Mouse (Mus musculus): ENCODE measurements around the gene Arhgap45. TPM values are rescaled to one million over a fixed set of nuclear protein-coding genes. Genes with fewer than 3 reads are reported as not detected.

The Arhgap45 gene
- polyA plus RNA-seq (2012; fragmentation: generic; extraction: Trizol), result 1.6 TPM
- long read RNA-seq, experiment 1, result 0 reads
- long read RNA-seq, experiment 2, partial matches to known transcripts, result 2 of 12 reads
- long read RNA-seq, experiment 2, other reads (novel, unspliced or antisense), result 8 of 12 reads

DNA sequence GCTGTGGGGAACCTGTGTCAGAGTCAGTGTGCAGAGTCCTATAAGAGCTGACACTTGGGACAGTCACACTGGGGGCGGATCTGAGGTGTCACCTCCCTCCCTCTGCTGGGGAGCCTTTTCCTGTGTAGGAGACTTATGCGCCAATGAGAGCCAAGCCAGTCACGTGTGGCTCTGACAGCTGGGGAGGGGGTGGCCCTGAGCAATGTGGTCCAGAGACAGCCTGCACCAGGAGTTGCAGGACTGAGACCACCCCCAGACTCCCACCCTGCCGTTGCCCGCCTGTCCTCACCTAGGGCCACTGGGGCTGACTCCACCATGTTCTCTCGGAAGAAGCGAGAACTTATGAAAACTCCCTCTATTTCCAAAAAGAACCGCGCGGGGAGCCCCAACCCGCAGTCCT, at the start of gene Arhgap45:
Arhgap45 (plus strand) TSS at position 143 of the 400 bp plus-strand sequence.
- Histone ChIP-seq H3K79me3 (ENCODE audit: low read depth) (no peaks in the 10 kb centered on the region), H3K27me3 (ENCODE audit: control insufficient read depth, insufficient read depth, insufficient read length) (no peaks in the 10 kb centered on the region), H3K79me2 (ENCODE audit: control insufficient read depth, insufficient read depth) (no peaks in the 10 kb centered on the region), H3ac (ENCODE audit: control insufficient read depth, insufficient read length, low read depth) (no peak within 1 kb of the TSS), H3K36me3 (ENCODE audit: control insufficient read depth, insufficient read depth) (peaks cover 19% of the 10 kb centered on the region), H3K4me3 (ENCODE audit: insufficient read depth, poor library complexity, severe bottlenecking) (no peak within 1 kb of the TSS)
- no peak for TF ChIP-seq MYOD1 (IDR thresholded peaks at IDR 0.05; ENCODE audit: control insufficient read depth, insufficient read length, low read depth)
- no peak for TF ChIP-seq MAX (IDR thresholded peaks at IDR 0.05)
- no peak for TF ChIP-seq USF1 (IDR thresholded peaks at IDR 0.05; ENCODE audit: low read depth)
- TF ChIP-seq FOSL1 (IDR thresholded peaks at IDR 0.05; ENCODE audit: insufficient read depth, low read length, poor library complexity, severe bottlenecking), result no peak
- no peak for TF ChIP-seq MYOG (IDR thresholded peaks at IDR 0.05; ENCODE audit: control insufficient read depth, extremely low read depth, insufficient read length)
- no peak for TF ChIP-seq CTCF (IDR thresholded peaks at IDR 0.05; ENCODE audit: control insufficient read depth, insufficient read depth, insufficient read length)

DNA sequence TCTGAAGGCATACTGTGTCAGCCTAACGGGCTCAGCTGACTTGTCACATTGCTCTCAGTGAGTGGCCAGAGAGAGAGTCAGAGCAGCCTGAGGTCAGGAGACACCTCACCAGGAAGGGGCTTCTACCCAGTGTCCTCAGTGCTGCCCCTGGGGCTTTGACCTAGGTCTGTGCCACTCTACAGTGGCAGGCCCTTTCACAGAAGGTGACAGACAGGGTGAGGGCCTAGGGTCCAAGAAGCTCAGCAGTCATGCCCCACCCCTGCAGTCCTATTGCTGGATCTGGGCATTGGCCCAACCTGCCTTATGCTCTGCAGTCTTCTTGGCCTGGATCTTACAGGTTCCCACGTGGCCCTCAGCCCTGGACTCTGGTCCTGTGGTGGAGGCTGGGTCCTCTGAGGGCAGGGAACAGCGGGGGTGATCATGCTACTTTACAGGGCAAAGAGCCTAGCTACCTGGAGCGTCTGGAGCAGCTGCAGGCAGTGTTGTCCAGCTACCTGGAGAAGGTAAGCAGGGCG, 49.5 kb upstream of the Arhgap45 start:
- Histone ChIP-seq H3K79me2 (ENCODE audit: control insufficient read depth, insufficient read depth) (peaks cover 12% of the 10 kb centered on the region), H3K4me3 (ENCODE audit: insufficient read depth, poor library complexity, severe bottlenecking) (no peak overlapping the region), H3K79me3 (ENCODE audit: low read depth) (peaks cover 3% of the 10 kb centered on the region), H3ac (ENCODE audit: control insufficient read depth, insufficient read length, low read depth) (no peak overlapping the region), H3K27me3 (ENCODE audit: control insufficient read depth, insufficient read depth, insufficient read length) (peaks cover 3% of the 10 kb centered on the region), H3K36me3 (ENCODE audit: control insufficient read depth, insufficient read depth) (peaks cover 55% of the 10 kb centered on the region)
- TF ChIP-seq CTCF (IDR thresholded peaks at IDR 0.05; ENCODE audit: control insufficient read depth, insufficient read depth, insufficient read length) (no peak), MYOD1 (IDR thresholded peaks at IDR 0.05; ENCODE audit: control insufficient read depth, insufficient read length, low read depth) (no peak), FOSL1 (IDR thresholded peaks at IDR 0.05; ENCODE audit: insufficient read depth, low read length, poor library complexity, severe bottlenecking) (no peak), MYOG (IDR thresholded peaks at IDR 0.05; ENCODE audit: control insufficient read depth, extremely low read depth, insufficient read length) (no peak), USF1 (IDR thresholded peaks at IDR 0.05; ENCODE audit: low read depth) (no peak), CEBPB (IDR thresholded peaks at IDR 0.05; ENCODE audit: low read depth) (no peak), MAX (IDR thresholded peaks at IDR 0.05) (no peak)

DNA sequence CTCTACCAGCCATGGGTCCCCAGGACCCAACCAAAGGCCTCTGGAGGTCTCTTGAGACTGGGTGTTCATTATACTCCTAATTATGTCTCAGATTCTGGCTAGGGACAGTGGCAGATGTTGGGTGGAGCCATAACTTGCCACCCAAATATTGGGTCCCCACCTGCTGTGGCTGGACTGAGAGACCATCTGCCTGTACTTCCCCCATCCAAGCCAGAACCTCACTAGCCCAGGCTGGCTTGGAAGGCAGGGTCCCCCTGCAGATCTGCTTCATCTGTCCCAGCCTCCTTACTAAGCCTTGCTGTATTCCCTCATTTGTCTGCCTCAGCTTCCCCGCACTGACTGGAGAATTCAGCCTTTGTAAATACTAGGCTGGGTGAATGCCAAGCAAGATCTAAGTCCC, 48.3 kb upstream of the Arhgap45 start:
- Histone ChIP-seq H3K79me3 (ENCODE audit: low read depth) (no peaks in the 10 kb centered on the region), H3K4me3 (ENCODE audit: insufficient read depth, poor library complexity, severe bottlenecking) (no peak overlapping the region), H3K36me3 (ENCODE audit: control insufficient read depth, insufficient read depth) (peaks cover 42% of the 10 kb centered on the region), H3K27me3 (ENCODE audit: control insufficient read depth, insufficient read depth, insufficient read length) (peaks cover 3% of the 10 kb centered on the region), H3K79me2 (ENCODE audit: control insufficient read depth, insufficient read depth) (no peaks in the 10 kb centered on the region), H3ac (ENCODE audit: control insufficient read depth, insufficient read length, low read depth) (no peak overlapping the region)
- TF ChIP-seq CTCF (IDR thresholded peaks at IDR 0.05; ENCODE audit: control insufficient read depth, insufficient read depth, insufficient read length) (no peak), USF1 (IDR thresholded peaks at IDR 0.05; ENCODE audit: low read depth) (no peak), MYOD1 (IDR thresholded peaks at IDR 0.05; ENCODE audit: control insufficient read depth, insufficient read length, low read depth) (no peak), CEBPB (IDR thresholded peaks at IDR 0.05; ENCODE audit: low read depth) (no peak), MYOG (IDR thresholded peaks at IDR 0.05; ENCODE audit: control insufficient read depth, extremely low read depth, insufficient read length) (no peak), FOSL1 (IDR thresholded peaks at IDR 0.05; ENCODE audit: insufficient read depth, low read length, poor library complexity, severe bottlenecking) (no peak), MAX (IDR thresholded peaks at IDR 0.05) (no peak)

DNA sequence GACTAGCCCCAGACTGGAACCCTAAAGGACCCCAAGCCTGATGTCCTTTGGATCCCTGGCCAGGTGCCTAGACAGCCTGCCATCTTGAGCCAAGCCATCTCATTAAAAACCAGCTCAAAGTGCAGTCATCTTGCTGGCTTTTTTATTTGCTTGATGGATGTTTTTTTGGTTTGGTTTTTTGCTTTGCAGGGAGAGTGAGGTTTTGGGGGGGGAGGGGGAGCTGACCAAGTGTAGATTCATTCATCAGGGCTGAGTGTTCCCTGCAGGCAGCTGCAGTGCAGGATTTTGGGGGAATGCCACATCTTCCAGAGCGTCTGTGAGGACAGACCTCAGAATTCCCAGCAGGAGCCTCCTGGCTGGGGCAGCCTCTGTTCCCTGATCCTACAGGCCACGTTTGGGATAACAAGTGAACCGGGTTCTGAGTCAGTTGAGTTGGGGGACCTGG, 47.3 kb upstream of the Arhgap45 start:
- Histone ChIP-seq H3K27me3 (ENCODE audit: control insufficient read depth, insufficient read depth, insufficient read length) (peaks cover 3% of the 10 kb centered on the region), H3K4me3 (ENCODE audit: insufficient read depth, poor library complexity, severe bottlenecking) (no peak overlapping the region), H3K79me2 (ENCODE audit: control insufficient read depth, insufficient read depth) (no peaks in the 10 kb centered on the region), H3K79me3 (ENCODE audit: low read depth) (no peaks in the 10 kb centered on the region), H3K36me3 (ENCODE audit: control insufficient read depth, insufficient read depth) (peaks cover 36% of the 10 kb centered on the region), H3ac (ENCODE audit: control insufficient read depth, insufficient read length, low read depth) (no peak overlapping the region)
- TF ChIP-seq CEBPB (IDR thresholded peaks at IDR 0.05; ENCODE audit: low read depth) (no peak), MYOD1 (IDR thresholded peaks at IDR 0.05; ENCODE audit: control insufficient read depth, insufficient read length, low read depth) (no peak), FOSL1 (IDR thresholded peaks at IDR 0.05; ENCODE audit: insufficient read depth, low read length, poor library complexity, severe bottlenecking) (no peak), CTCF (IDR thresholded peaks at IDR 0.05; ENCODE audit: control insufficient read depth, insufficient read depth, insufficient read length) (no peak), MAX (IDR thresholded peaks at IDR 0.05) (no peak), MYOG (IDR thresholded peaks at IDR 0.05; ENCODE audit: control insufficient read depth, extremely low read depth, insufficient read length) (no peak), USF1 (IDR thresholded peaks at IDR 0.05; ENCODE audit: low read depth) (no peak)

DNA sequence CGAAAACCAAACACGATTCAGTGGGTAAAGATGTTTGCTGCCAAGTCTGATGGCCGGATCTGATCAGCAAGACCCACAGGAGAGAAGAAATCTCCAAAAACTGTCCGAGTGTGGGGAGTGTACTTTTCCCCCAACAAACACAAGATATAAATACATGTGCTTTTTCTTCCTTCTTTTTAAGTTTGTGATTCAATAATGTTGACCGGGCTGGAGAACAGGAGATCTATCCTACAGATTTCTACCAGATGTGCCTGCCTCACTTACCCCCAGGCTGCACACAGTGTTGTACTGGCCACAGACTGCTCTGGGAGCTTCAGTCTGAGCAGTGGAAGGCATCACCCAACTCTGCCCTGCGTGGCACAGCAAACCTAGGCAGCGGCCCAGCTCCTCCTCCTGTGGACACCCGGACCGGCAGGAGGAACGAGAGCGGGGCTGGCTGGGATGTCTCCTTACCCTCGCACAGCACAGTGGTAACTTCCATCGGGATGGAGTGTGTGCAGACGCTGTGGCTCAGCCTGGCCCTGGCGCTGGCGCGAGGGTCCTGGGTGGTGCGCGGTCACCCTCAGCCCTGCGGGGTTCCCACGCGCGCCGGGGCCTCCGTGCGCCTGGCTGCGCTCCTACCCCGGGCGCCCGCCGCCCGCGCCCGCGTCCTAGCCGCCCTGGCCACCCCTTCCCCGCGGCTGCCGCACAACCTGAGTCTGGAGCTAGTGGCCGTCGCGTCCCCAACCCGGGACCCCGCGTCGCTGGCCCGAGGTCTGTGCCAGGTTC, 45.9 kb upstream of the Arhgap45 start, which contains the start of gene Grin3b:
Grin3b (plus strand) TSS at position 301 of the 768 bp plus-strand sequence.
- Histone ChIP-seq H3K4me3 (ENCODE audit: insufficient read depth, poor library complexity, severe bottlenecking) (no peak within 1 kb of the TSS), H3K79me2 (ENCODE audit: control insufficient read depth, insufficient read depth) (no peaks in the 10 kb centered on the region), H3K79me3 (ENCODE audit: low read depth) (no peaks in the 10 kb centered on the region), H3ac (ENCODE audit: control insufficient read depth, insufficient read length, low read depth) (no peak within 1 kb of the TSS), H3K36me3 (ENCODE audit: control insufficient read depth, insufficient read depth) (peaks cover 27% of the 10 kb centered on the region), H3K27me3 (ENCODE audit: control insufficient read depth, insufficient read depth, insufficient read length) (peaks cover 3% of the 10 kb centered on the region)
- no peak for TF ChIP-seq USF1 (IDR thresholded peaks at IDR 0.05; ENCODE audit: low read depth)
- TF ChIP-seq MAX (IDR thresholded peaks at IDR 0.05), result no peak
- no peak for TF ChIP-seq MYOG (IDR thresholded peaks at IDR 0.05; ENCODE audit: control insufficient read depth, extremely low read depth, insufficient read length)
- no peak for TF ChIP-seq MYOD1 (IDR thresholded peaks at IDR 0.05; ENCODE audit: control insufficient read depth, insufficient read length, low read depth)
- no peak for TF ChIP-seq FOSL1 (IDR thresholded peaks at IDR 0.05; ENCODE audit: insufficient read depth, low read length, poor library complexity, severe bottlenecking)
- TF ChIP-seq CTCF (IDR thresholded peaks at IDR 0.05; ENCODE audit: control insufficient read depth, insufficient read depth, insufficient read length), result no peak
- no peak for TF ChIP-seq CEBPB (IDR thresholded peaks at IDR 0.05; ENCODE audit: low read depth)

Data from C2C12 (cell line).